Mouse (Mus musculus) forebrain, embryonic 15.5 days (tissue): Measurements from ENCODE around the gene Klhl18. TPM values are rescaled to one million over a fixed set of nuclear protein-coding genes. Genes with fewer than 3 reads are reported as not detected.
"Not testable (repeated sequence)": the region's sequence is repeated elsewhere in the genome, so short reads cannot be mapped to it uniquely, and the experiment has no call there.

ENCODE experiments used
- ATAC-seq: fragments of 200-750 bp; cut with Nextera tagmentation; replicated peaks from 2 replicates; pipeline ENCODE4 v1.8.0; 2017; ENCODE audit warnings: mild to moderate bottlenecking, moderate TSS enrichment, moderate library complexity
- H3K27ac ChIP-seq: fragments of 300-500 bp; sonication (generic); replicated peaks from 2 replicates; pipeline ENCODE4 v1.5.1; 2015; ENCODE audit warnings: mild to moderate bottlenecking, inconsistent platforms
- H3K27me3 ChIP-seq: fragments of 300-500 bp; sonication (generic); 2 replicates; pipeline ENCODE4 v1.6.1; 2015; ENCODE audit warnings: inconsistent platforms
- H3K36me3 ChIP-seq: fragments of 300-500 bp; sonication (generic); 2 replicates; pipeline ENCODE4 v1.6.1; 2015; ENCODE audit warnings: mild to moderate bottlenecking, inconsistent platforms
- H3K4me1 ChIP-seq: fragments of 300-500 bp; sonication (generic); 2 replicates; pipeline ENCODE4 v1.6.1; 2015; ENCODE audit warnings: inconsistent platforms
- H3K4me2 ChIP-seq: fragments of 300-500 bp; sonication (generic); replicated peaks from 2 replicates; pipeline ENCODE4 v1.6.1; 2015; ENCODE audit warnings: mild to moderate bottlenecking, inconsistent platforms
- H3K4me3 ChIP-seq: fragments of 300-500 bp; sonication (generic); 2 replicates; pipeline ENCODE4 v1.5.1; 2015; ENCODE audit warnings: mild to moderate bottlenecking, inconsistent platforms
- H3K9ac ChIP-seq: fragments of 300-500 bp; sonication (generic); replicated peaks from 2 replicates; pipeline ENCODE4 v1.6.1; 2015; ENCODE audit warnings: mild to moderate bottlenecking, inconsistent platforms
- H3K9me3 ChIP-seq: fragments of 300-500 bp; sonication (generic); 2 replicates; pipeline ENCODE4 v1.6.1; 2016; ENCODE audit warnings: inconsistent platforms
- WGBS: fragments of 180-500 bp; shearing (Covaris S2); methylation state at CpG from one replicate; pipeline ENCODE4 v1.1.7; 2015; ENCODE audit warnings: mixed read lengths; 5-methylcytosine and 5-hydroxymethylcytosine counted together
- polyA plus RNA-seq: library from polyadenylated mRNA; unstranded; fragments of >200 nt; fragmentation: Nextera tagmentation; extraction: Ambion mirVana; gene quantifications from 2 replicates; pipeline ENCODE4 v1.2.1, GENCODE M21; 2015

Klhl18 gene
- polyA plus RNA-seq, 1 experiment from 2014 or later = 14.0 TPM

DNA sequence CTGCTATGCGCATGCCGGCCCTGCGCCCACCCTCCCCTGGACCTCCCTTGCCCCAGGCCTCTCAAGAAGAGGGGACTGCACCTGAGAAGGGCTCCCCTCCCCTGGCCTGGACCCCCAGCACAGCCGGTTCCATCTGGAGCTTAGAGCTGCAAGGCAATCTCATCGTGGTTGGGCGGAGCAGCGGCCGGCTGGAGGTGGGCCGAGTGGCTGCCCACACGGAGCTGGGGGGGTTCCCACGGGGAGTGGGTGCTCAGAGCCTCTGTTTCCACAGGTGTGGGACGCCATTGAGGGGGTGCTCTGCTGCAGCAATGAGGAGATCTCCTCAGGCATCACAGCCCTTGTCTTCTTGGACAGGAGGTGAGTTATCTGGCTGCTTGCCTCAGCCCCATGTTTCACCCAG lies 95.2 kb downstream of the Klhl18 start:
- H3K36me3 ChIP-seq = peaks cover 78% of the 10 kb centered on the region
- no peak overlapping the region for H3K4me3 ChIP-seq
- H3K4me1 ChIP-seq = no peaks in the 10 kb centered on the region
- H3K9me3 ChIP-seq = no peaks in the 10 kb centered on the region
- no peak overlapping the region for H3K4me2 ChIP-seq
- no peaks in the 10 kb centered on the region for H3K27me3 ChIP-seq
- WGBS = 85% methylated on average over 12 of the region's 12 CpGs
- no peak overlapping the region for H3K9ac ChIP-seq
- ATAC-seq = no peak; the same call in 1 of the 2 replicates
- no peak overlapping the region for H3K27ac ChIP-seq

GRCm38 (mm10) chr9:110380662-110381061 lies 95.8 kb downstream of the Klhl18 start:
- no peak; the same call in 1 of the 2 replicates for ATAC-seq
- peaks cover 78% of the 10 kb centered on the region for H3K36me3 ChIP-seq
- 41% methylated on average over 21 of the region's 21 CpGs for WGBS
- H3K4me2 ChIP-seq = no peak overlapping the region
- H3K4me3 ChIP-seq = no peak overlapping the region
- no peaks in the 10 kb centered on the region for H3K4me1 ChIP-seq
- no peaks in the 10 kb centered on the region for H3K9me3 ChIP-seq
- no peak overlapping the region for H3K9ac ChIP-seq
- H3K27me3 ChIP-seq = no peaks in the 10 kb centered on the region
- no peak overlapping the region for H3K27ac ChIP-seq

- no peaks in the 10 kb centered on the region for H3K4me1 ChIP-seq
- WGBS = 94% methylated on average over 8 of the region's 8 CpGs
- H3K9ac ChIP-seq = no peak overlapping the region
- no peaks in the 10 kb centered on the region for H3K9me3 ChIP-seq
- no peaks in the 10 kb centered on the region for H3K27me3 ChIP-seq
- H3K27ac ChIP-seq = no peak overlapping the region
- H3K4me2 ChIP-seq = no peak overlapping the region
- no peak overlapping the region for H3K4me3 ChIP-seq
- peaks cover 70% of the 10 kb centered on the region for H3K36me3 ChIP-seq
- ATAC-seq = no peak
Observed at GRCm38 (mm10) chr9:110379361-110379760, 97.1 kb downstream of the Klhl18 start.

- H3K27me3 ChIP-seq, H3K27ac ChIP-seq, ATAC-seq, H3K4me1 ChIP-seq, H3K9me3 ChIP-seq, H3K4me3 ChIP-seq, H3K9ac ChIP-seq, H3K4me2 ChIP-seq: not testable (repeated sequence)
- H3K36me3 ChIP-seq = peaks cover 67% of the 10 kb centered on the region
- whole genome bisulfite sequencing = 88% methylated on average over 14 of the region's 15 CpGs
Observed at GRCm38 (mm10) chr9:110377655-110378054, 98.8 kb downstream of the Klhl18 start.

Other genes with a start within 250 kb of the Klhl18 start
- gene Cspg5, start 232.9 kb downstream of the Klhl18 start, polyA plus RNA-seq = 84.5 and 90.8 TPM in 2 replicates
- gene Elp6, start 171.5 kb downstream of the Klhl18 start, polyA plus RNA-seq = 34.9 and 36.4 TPM in 2 replicates
- 50.2 and 52.3 TPM in 2 replicates for gene Scap, start 143.4 kb downstream of the Klhl18 start, polyA plus RNA-seq
- gene Ptpn23, start 68.5 kb downstream of the Klhl18 start, polyA plus RNA-seq = 22.5 and 24.0 TPM in 2 replicates
- 0.41 and 1.6 TPM in 2 replicates for gene Ngp, start 56.9 kb downstream of the Klhl18 start, polyA plus RNA-seq
- 2.7 and 4.1 TPM in 2 replicates for gene Kif9, start 264 bp upstream of the Klhl18 start, polyA plus RNA-seq
- gene Setd2, start 55.9 kb upstream of the Klhl18 start, polyA plus RNA-seq = 36.2 and 36.7 TPM in 2 replicates
- 29.1 and 32.8 TPM in 2 replicates for gene Nradd, start 147.8 kb upstream of the Klhl18 start, polyA plus RNA-seq
- 2.1 and 2.4 TPM in 2 replicates for gene Nbeal2, start 177.5 kb upstream of the Klhl18 start, polyA plus RNA-seq
- 120 and 130 TPM in 2 replicates for gene Ccdc12, start 179.8 kb upstream of the Klhl18 start, polyA plus RNA-seq